Mouse (Mus musculus) testis, adult 2 months (tissue): ENCODE data around the gene Zbp1.

ENCODE experiments used
- CTCF ChIP-seq: fragments of 200-500 bp; IDR thresholded peaks from 2 replicates; pipeline ENCODE4 v1.5.1; 2012; ENCODE audit warnings: low read depth, mild to moderate bottlenecking, inconsistent platforms, low read length, moderate library complexity; ENCODE audit not compliant: control insufficient read depth, insufficient read depth, insufficient replicate concordance
- POLR2A ChIP-seq: fragments of 200-500 bp; IDR thresholded peaks from 2 replicates; pipeline ENCODE4 v1.6.1; 2012; ENCODE audit warnings: low read depth, mild to moderate bottlenecking, inconsistent platforms, low read length, moderate library complexity; ENCODE audit not compliant: control insufficient read depth

- TF ChIP-seq POLR2A (no peak), CTCF (peak; percentile 79; the same call in 1 of the 2 replicates)
Observed at GRCm38 (mm10) chr2:173159354-173160311, 59.1 kb downstream of the Zbp1 start.
